Mouse (Mus musculus): ENCODE measurements around the gene Gm47189. TPM values are rescaled to one million over a fixed set of nuclear protein-coding genes. Genes with fewer than 3 reads are reported as not detected.
"Not testable (repeated sequence)": the region's sequence is repeated elsewhere in the genome, so short reads cannot be mapped to it uniquely, and the experiment has no call there.

Gm47189 gene
- total RNA-seq (2021), result not detected
- long read RNA-seq, experiment 1, result 0 reads
- long read RNA-seq, experiment 2, result 0 reads

DNA sequence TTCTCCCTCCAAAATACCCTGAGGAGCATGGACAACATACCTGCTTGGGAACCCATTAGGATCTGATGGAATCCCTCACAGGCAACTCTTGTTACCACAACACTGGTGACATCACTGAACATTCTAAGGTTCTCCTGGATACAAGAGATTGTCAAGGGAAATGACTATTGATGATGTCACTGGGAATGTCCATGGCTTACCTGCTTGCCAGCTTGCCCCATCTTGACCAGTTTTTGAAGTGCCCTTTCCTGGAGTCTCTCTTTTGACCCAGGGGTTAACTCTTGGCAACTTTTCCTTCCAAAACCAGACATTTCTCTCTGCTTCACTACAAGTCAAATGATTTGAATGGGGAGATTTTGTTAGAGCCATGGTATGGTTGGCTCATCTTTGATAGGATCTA lies at the start of gene Gm47189:
Gm47189 (minus strand) TSS at position 101 of the 400 bp plus-strand sequence.
- DNase-seq, result not testable (repeated sequence)

DNA sequence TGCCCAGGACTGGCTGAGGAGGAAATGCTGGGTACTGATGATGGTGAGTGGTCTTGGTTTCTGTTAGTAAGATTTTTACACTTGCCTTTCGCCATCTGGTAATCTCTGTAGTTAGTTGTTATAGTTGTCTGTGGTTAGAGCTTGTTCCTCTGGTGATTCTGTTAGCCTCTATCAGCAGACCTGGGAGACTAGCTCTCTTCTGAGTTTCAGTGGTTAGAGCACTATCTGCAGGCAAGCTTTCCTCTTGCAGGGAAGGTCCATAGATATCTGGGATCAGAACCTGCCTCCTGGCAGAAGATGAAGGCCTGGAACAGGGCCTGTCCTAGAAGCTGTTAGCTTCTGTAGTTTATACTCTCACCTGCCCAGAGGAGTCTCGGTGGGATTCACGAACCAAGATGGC lies 16.3 kb downstream of the Gm47189 start:
- DNase-seq, result peak; percentile 3

DNA sequence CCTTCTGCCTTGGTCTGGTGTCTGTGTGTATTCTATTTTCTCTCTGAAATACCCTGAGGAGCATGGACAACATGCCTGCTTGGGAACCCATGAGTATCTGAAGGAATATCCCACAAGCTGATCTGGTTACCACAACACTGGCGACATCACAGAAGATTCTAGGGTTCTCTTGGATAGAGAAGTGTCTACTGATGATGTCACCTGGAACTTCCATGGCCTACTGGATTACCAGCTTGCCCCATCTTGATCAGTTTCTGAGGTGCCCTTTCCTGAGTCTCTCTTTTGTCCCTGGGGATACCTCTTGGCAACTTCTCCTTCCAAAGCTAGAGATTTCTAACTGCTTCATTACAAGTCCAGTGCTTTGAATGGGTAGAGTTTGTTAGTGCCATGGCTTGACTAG lies 21.7 kb downstream of the Gm47189 start, which contains the start of gene Gm7929:
Gm7929 (minus strand) TSS at position 101 of the 400 bp plus-strand sequence.
- not testable (repeated sequence) for DNase-seq

DNA sequence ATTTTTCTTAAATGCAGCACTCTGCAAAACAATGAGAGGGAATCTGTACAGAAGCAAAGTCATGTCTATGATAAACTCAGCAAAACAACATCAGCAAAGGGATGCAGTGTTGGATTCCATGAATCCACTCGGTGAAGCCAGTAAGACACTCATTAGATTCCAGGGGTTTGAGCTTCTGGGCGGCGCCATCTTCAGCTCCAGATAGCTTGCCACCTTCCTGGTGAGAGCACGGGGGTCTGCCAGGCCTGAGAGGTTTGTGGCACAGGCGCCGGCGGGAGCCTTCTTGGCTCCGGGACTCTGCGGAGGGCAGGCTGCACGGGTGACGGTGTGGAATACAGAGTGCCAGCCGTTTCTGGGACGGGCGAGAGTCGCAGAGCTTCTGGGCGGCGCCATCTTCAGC lies 48.8 kb downstream of the Gm47189 start:
- DNase-seq, result not testable (repeated sequence)

DNA sequence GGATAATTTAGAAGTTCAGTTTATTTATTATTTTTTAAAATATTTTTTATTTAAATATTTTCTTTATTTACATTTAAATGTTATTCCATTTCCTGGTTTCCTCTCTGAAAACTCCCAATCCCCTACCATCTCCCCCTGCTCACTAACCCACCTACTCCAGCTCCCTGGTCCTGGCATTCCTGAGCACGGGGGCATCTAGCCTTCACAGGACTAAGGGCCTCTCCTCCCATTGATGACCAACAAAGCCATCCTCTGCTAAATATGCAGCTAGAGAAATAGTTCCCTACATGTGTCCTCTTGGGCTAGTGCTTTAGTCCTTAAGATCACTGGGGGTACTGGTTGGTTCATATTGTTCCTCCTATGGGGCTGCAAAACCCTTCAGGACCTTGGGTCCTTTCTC lies 55.1 kb downstream of the Gm47189 start:
- DNase-seq, result not testable (repeated sequence)

Other genes starting within 250 kb of the Gm47189 start
- not detected for gene Gm7970, start 216.9 kb downstream of the Gm47189 start, total RNA-seq (2021)
- not detected for gene 1700049E17Rik2, start 199.2 kb downstream of the Gm47189 start, total RNA-seq (2021)
- gene Gm3072, start 147.8 kb downstream of the Gm47189 start, total RNA-seq (2021), result not detected
- gene Gm3676, start 126.0 kb downstream of the Gm47189 start, total RNA-seq (2021), result not detected
- not detected for gene Gm8068, start 70.6 kb downstream of the Gm47189 start, total RNA-seq (2021)
- not detected for gene Gm7929, start 21.8 kb downstream of the Gm47189 start, total RNA-seq (2021)
- not detected for gene Gm7980, start 134.8 kb upstream of the Gm47189 start, total RNA-seq (2021)
- gene 1700049E17Rik1, start 152.5 kb upstream of the Gm47189 start, total RNA-seq (2021), result not detected
- not detected for gene 1700024B05Rik, start 171.6 kb upstream of the Gm47189 start, total RNA-seq (2021)
- gene Gm6401, start 195.5 kb upstream of the Gm47189 start, total RNA-seq (2021), result not detected
- gene Gm3543, start 210.9 kb upstream of the Gm47189 start, total RNA-seq (2021), result not detected